Mouse (Mus musculus) hindbrain, postnatal 0 days (tissue): ENCODE data around the gene Dock10. TPM values are rescaled to one million over a fixed set of nuclear protein-coding genes. Genes with fewer than 3 reads are reported as not detected.

ENCODE experiments used
- ATAC-seq: fragments of 200-750 bp; cut with Nextera tagmentation; 2 replicates; pipeline ENCODE4 v1.8.0; 2017; ENCODE audit warnings: mild to moderate bottlenecking, moderate TSS enrichment, moderate library complexity
- DNase-seq: peaks from one replicate; pipeline ENCODE4 v3.0.0-alpha.2; 2015; ENCODE audit warnings: low spot score
- H3K27ac ChIP-seq: fragments of 300-500 bp; sonication (generic); 2 replicates; pipeline ENCODE4 v1.5.1; 2014; ENCODE audit warnings: mild to moderate bottlenecking
- H3K27me3 ChIP-seq: fragments of 300-500 bp; sonication (generic); 2 replicates; pipeline ENCODE4 v1.6.1; 2014; ENCODE audit warnings: low read length, mixed read lengths; ENCODE audit not compliant: insufficient read depth
- H3K36me3 ChIP-seq: fragments of 300-500 bp; sonication (generic); 2 replicates; pipeline ENCODE4 v1.6.1; 2014; ENCODE audit warnings: low read length, mixed read lengths; ENCODE audit not compliant: insufficient read depth
- H3K4me1 ChIP-seq: fragments of 300-500 bp; sonication (generic); 2 replicates; pipeline ENCODE4 v1.6.1; 2014; ENCODE audit warnings: antibody characterized with exemption, low read length, mixed read lengths; ENCODE audit not compliant: insufficient read depth
- H3K4me2 ChIP-seq: fragments of 300-500 bp; sonication (generic); 2 replicates; pipeline ENCODE4 v1.6.1; 2014; ENCODE audit warnings: low read depth, mild to moderate bottlenecking, low read length, moderate library complexity, mixed read lengths
- H3K4me3 ChIP-seq: fragments of 300-500 bp; sonication (generic); 2 replicates; pipeline ENCODE4 v1.5.1; 2014; ENCODE audit warnings: low read length
- H3K9ac ChIP-seq: fragments of 300-500 bp; sonication (generic); replicated peaks from 2 replicates; pipeline ENCODE4 v1.6.1; 2014; ENCODE audit warnings: mild to moderate bottlenecking, low read length, moderate library complexity, mixed read lengths
- H3K9me3 ChIP-seq: fragments of 300-500 bp; sonication (generic); 2 replicates; pipeline ENCODE4 v1.6.1; 2016; ENCODE audit warnings: low read length, mixed read lengths
- CTCF ChIP-seq: IDR thresholded peaks from 2 replicates; pipeline ENCODE4 v1.5.1; 2016; ENCODE audit warnings: antibody characterized with exemption, control low read depth, low read depth
- WGBS: fragments of 180-500 bp; shearing (Covaris S2); extraction: QIAGEN DNeasy Blood & Tissue Kit; methylation state at CpG from one replicate; pipeline ENCODE4 v1.1.7; 2014; 5-methylcytosine and 5-hydroxymethylcytosine counted together
- polyA plus RNA-seq: library from polyadenylated mRNA; unstranded; fragments of >200 nt; fragmentation: Nextera tagmentation; extraction: Ambion mirVana; gene quantifications from 2 replicates; pipeline ENCODE4 v1.2.1, GENCODE M21; 2015
- total RNA-seq: library from RNA; depleted of rRNA; stranded (reverse); fragments of >200 nt; gene quantifications from 2 replicates; pipeline ENCODE4 v1.2.3, GENCODE M21; 2014

Gene Dock10
- total and polyA plus RNA-seq, 2 experiments from 2014 or later = 4.8 to 21.6 TPM

DNA sequence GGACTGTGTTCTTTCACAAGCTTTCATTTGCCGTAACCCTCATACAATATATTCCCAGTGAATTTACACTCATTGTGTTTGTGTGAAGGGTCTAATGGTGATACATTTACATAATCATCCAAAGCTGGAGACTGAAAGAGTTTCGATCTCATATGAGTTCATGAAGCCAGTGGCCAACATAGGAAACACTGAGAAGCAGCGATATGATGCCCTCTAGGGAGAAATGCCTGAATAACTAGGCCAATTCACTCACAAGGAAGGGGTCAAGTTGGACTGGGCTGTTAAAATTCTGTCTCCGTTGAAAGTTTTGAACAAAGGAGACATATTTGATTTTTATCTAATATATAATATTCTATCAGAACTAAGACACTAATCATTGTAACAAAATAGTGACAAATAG is 30.9 kb downstream of the Dock10 start:
- Histone ChIP-seq H3K4me1 (no peaks in the 10 kb centered on the region), H3K4me2 (no peak overlapping the region), H3K27me3 (no peaks in the 10 kb centered on the region), H3K9me3 (no peaks in the 10 kb centered on the region), H3K4me3 (no peak overlapping the region), H3K36me3 (no peaks in the 10 kb centered on the region), H3K27ac (no peak overlapping the region), H3K9ac (no peak overlapping the region)
- 81% methylated on average over 4 of the region's 4 CpGs for WGBS
- ATAC-seq (no peak), DNase-seq (no peak)
- no peak for TF ChIP-seq CTCF

DNA sequence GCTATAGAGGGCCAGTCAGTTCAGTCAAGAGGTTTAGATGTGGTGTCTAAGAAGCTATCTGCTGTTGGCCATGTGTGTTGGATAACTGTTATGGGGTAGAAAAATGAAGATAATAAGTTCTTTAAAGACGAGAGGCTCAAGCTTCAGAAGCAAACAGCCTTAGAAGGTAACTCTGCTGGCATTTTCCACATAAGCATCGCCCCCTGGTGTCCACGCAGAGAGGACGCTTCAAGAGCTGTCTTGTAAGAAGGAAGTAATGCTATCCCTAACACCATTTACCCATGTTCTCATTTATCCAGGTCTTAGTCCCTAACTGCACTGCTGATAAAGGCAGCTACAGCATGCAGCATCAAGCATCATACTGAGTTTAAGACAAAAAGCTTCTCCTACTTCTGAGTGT is 35.7 kb downstream of the Dock10 start:
- Histone ChIP-seq H3K27ac (no peak overlapping the region), H3K36me3 (no peaks in the 10 kb centered on the region), H3K9me3 (no peaks in the 10 kb centered on the region), H3K9ac (no peak overlapping the region), H3K4me3 (no peak overlapping the region), H3K4me1 (no peaks in the 10 kb centered on the region), H3K4me2 (no peak overlapping the region), H3K27me3 (no peaks in the 10 kb centered on the region)
- ATAC-seq (no peak), DNase-seq (peak; percentile 63)
- TF ChIP-seq CTCF = peak; percentile 65
- 41% methylated on average over 4 of the region's 4 CpGs for WGBS

DNA sequence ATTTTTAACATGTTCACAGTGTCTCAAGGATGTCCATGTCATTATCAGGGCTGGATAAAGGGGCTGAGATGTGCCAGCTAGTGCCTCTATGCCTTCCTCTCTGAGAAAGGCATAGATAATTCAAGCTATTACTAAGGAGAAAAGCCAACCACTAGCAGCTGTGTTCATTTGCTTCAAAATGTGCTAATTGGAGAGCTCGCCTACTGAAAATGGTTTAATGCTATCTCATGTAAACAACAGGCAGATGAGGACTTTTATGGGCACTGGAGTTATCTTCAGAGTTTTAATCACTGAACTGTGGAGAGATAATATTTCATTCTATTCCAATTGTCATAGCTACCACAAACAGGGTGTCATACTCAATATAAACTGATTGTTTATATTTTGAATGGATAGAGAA is 36.3 kb downstream of the Dock10 start:
- DNase-seq (no peak), ATAC-seq (no peak)
- H3K36me3 ChIP-seq = no peaks in the 10 kb centered on the region
- H3K27ac ChIP-seq = no peak overlapping the region
- H3K4me3 ChIP-seq = no peak overlapping the region
- H3K4me1 ChIP-seq = no peaks in the 10 kb centered on the region
- no peak overlapping the region for H3K9ac ChIP-seq
- H3K9me3 ChIP-seq = no peaks in the 10 kb centered on the region
- TF ChIP-seq CTCF = no peak
- 83% methylated on average over 1 of the region's 1 CpGs for WGBS
- H3K4me2 ChIP-seq = no peak overlapping the region
- H3K27me3 ChIP-seq = no peaks in the 10 kb centered on the region

DNA sequence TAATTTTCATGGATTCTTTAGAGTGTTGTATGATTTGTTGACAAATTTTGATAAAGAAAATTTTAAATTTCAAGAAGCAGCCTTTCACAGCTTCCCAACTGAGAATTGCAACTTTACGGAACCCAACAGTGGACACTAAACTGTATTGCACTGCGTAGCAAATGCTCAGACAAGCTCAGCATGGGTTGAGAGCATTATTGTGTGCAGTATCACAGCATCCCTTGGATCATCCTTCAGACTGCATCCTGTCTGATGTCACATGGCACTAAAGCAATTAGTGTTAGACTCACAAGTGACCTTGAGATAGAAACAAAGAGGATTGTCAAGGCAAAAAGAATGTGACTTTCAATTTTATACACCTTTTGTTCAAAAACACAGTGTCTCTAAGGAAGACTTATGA is 37.1 kb downstream of the Dock10 start:
- no peak for ATAC-seq
- no peak for DNase-seq
- 69% methylated on average over 2 of the region's 2 CpGs for WGBS

DNA sequence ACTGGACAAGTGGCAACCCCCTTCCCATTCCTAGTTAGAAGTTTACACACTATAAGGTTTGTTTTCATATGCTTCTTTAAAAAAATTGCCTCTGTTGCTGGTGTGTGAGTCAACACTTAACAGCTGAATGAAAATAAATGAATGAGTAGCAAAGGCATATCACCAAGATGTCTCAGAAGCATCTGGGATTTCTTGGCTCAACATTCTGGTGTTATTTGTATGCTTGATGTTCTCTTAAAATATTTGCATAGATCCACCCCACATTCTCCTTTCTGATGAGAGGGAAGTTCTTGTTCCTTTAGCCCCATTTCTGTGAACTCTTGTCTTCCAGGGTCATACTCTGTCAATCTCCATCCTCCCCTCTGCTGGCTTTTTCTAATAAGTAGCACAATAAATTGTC is 38.2 kb downstream of the Dock10 start:
- H3K4me3 ChIP-seq = no peak overlapping the region
- H3K9ac ChIP-seq = no peak overlapping the region
- no peak overlapping the region for H3K4me2 ChIP-seq
- H3K27ac ChIP-seq = no peak overlapping the region
- no peak for DNase-seq
- TF ChIP-seq CTCF = no peak
- H3K9me3 ChIP-seq = no peaks in the 10 kb centered on the region
- no peaks in the 10 kb centered on the region for H3K36me3 ChIP-seq
- H3K4me1 ChIP-seq = no peaks in the 10 kb centered on the region
- no peak for ATAC-seq
- H3K27me3 ChIP-seq = no peaks in the 10 kb centered on the region

More for the DNA sequence above, 37.1 kb downstream of the Dock10 start:
- Histone ChIP-seq H3K27me3 (no peaks in the 10 kb centered on the region), H3K27ac (no peak overlapping the region), H3K4me2 (no peak overlapping the region), H3K9me3 (no peaks in the 10 kb centered on the region), H3K4me3 (no peak overlapping the region), H3K4me1 (no peaks in the 10 kb centered on the region), H3K9ac (no peak overlapping the region), H3K36me3 (no peaks in the 10 kb centered on the region)
- TF ChIP-seq CTCF = no peak

DNA sequence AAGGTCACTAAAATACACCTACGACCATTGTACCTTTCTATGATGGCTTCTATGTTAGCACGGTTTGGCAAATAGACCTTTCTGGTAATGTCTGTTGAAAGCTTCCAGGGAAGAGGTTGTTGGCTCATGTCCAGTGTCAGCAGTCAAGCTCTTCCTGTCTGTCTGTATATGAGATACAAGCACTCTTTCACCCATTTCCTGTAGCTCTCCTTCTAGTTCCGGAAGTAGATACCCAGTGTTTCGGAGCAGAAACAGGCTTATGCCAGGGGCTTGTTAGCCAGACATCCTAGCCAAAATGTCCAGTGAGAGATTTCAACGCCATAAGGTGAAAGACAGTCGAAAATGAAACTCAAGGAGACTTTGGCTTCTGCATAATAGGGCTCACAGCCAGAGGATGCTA is 38.9 kb downstream of the Dock10 start:
- no peaks in the 10 kb centered on the region for H3K27me3 ChIP-seq
- no peak overlapping the region for H3K4me3 ChIP-seq
- H3K9me3 ChIP-seq = no peaks in the 10 kb centered on the region
- ATAC-seq (no peak), DNase-seq (no peak)
- H3K9ac ChIP-seq = no peak overlapping the region
- H3K4me2 ChIP-seq = no peak overlapping the region
- H3K4me1 ChIP-seq = no peaks in the 10 kb centered on the region
- H3K36me3 ChIP-seq = no peaks in the 10 kb centered on the region
- TF ChIP-seq CTCF = no peak
- WGBS = 76% methylated on average over 6 of the region's 6 CpGs
- no peak overlapping the region for H3K27ac ChIP-seq

DNA sequence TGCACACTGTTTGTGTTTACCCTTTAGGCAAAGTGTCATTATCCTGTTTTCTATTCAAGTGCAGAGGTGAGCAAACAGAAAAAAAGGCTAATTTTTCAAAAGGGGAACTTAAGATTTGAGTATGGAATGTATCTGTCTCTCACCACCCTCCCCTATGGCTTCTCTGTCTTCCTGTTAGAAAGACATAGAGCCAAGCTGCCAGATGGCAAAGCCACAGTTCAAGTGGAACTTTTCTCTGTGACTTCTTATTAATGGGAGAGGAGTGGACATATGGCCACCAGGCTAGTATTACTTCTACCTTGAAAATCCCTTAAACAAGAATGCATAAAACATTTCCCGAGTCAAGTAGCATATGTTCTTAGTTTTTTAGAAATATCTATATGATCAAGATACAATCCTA is 39.7 kb downstream of the Dock10 start:
- ATAC-seq = no peak
- DNase-seq = no peak
- WGBS = 73% methylated on average over 1 of the region's 1 CpGs

More for the DNA sequence above, 39.7 kb downstream of the Dock10 start:
- no peaks in the 10 kb centered on the region for H3K27me3 ChIP-seq
- H3K4me2 ChIP-seq = no peak overlapping the region
- H3K27ac ChIP-seq = no peak overlapping the region
- H3K9ac ChIP-seq = no peak overlapping the region
- no peak for TF ChIP-seq CTCF
- H3K9me3 ChIP-seq = no peaks in the 10 kb centered on the region
- H3K4me3 ChIP-seq = no peak overlapping the region
- no peaks in the 10 kb centered on the region for H3K36me3 ChIP-seq
- H3K4me1 ChIP-seq = no peaks in the 10 kb centered on the region
